Mouse (Mus musculus): ENCODE data around the gene C1galt1c1.

C1galt1c1 gene

DNA sequence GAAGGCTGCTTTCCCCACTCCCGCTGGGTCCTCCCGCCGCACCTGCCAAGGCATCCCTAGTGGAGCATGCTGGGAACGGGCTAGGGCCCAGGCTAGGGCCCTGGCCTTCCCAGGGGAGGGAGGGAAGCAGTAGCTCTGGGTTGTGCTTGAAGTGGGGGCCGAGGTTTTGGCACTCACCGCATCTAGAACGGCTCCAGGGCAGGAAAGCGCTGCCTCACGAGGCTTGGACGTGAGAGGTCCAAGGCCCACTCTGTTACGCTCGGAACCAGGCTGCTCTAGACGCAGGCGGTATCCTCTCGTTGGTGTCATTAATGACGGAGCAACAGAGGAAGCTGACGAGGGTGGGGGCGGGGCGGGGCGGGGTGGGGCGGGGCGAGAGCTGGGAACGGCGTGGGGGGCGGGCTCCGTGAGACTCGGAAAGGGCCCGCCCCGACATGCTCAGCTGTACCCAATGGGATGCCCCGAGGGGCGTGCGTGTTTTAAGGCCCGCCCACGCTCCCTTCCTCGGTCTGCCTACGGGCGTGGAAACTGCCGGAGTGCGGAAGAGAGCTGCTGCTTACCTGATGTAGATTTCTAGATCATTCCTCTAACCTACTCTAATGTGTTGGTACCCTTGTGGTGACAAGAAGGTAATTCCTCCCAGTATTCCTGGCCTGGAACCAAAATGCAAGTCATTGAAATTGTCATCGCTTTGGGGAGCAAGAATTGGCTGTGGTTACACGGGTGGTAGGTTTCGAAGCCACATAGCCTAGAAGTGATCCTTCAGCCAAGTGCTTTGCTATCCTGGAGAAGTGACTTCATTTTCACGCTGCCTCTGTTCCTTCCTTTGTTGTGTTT, at the start of gene C1galt1c1:
TSS of gene C1galt1c1 (minus strand) at position 287 of the 837 bp plus-strand sequence.
- DNase-seq (ENCODE audit: low read depth, low spot score): peak; percentile 67

DNA sequence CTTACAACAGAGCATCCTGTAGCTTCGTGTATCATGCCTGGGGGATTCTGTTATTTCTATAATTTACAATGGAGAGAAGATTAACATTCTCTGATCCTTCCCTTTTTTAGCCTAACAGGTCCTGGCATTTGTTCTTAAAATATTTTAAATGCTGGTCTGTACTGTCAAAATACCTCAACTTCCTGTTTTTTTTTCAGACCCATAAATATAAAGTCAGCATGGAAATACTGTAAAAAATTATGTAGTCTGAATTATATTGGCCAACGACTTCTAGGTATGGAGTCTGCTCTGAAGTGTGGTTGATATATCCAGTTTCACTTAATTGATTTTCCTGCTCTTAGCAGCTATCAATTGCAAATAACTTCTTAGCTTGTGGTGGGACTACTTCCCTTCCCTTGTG, 47.1 kb upstream of the C1galt1c1 start:
- no peak for DNase-seq (ENCODE audit: low read depth, low spot score)

DNA sequence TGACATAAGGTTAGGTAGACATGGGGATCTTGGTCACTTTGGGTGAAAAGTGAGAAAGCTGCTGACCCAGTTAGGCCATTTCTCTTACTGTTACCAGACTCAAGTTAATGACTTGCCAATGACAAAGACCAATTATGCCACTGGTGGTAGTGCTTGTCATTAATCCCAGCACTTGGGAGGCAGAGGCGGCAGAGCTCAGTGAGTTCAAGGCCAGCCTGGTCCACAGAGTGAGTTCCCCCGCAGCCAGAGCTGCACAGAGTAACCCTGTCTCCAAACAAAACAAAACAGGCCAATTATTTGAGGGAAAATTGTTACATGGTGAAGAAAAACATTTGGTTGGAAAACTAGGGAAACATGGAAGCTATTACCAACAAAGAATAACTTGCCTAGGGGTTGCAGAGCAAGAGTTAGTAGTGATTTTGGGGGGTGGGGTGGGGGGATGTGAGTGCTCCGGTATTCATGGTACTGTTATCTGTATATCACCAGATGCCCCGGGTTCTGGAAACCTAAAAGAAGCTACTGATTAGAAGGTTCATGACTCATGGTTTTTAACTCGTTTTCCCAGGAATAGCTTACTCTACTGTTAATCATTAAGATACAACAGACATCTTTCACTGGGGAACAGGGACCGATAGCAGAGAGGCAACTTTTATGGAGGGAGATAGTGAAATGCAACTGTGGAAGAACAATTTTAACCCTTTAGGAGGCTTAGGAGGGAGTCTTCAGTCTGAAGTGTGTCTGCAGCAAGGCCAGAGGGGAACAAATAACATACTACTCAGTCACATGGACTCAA, 34.4 kb upstream of the C1galt1c1 start:
- DNase-seq (ENCODE audit: low read depth, low spot score): no peak

- DNase-seq (ENCODE audit: low read depth, low spot score): no peak
Observed at GRCm38 (mm10) chrX:38656206-38656883, 21.5 kb upstream of the C1galt1c1 start.

DNA sequence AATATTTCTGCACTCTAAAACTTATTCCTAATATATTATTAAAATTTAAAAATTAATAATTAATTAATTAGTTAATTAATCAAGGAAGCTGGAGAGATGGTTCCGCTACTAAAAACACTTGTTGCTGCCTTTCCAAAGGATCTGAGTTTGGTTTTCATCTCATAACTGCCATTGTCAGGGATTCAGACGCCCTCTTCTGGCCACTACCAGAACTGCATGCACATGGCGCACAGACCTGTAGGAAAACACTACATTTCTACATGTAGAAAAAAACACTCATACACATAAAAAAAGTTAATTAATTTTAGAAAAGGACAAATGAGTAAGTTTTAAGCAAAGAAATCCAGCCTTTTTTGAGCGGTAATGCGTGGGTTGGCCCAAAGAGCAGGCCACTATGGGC, 19.8 kb upstream of the C1galt1c1 start:
- DNase-seq (ENCODE audit: low read depth, low spot score): no peak

- no peak for DNase-seq (ENCODE audit: low read depth, low spot score)
Observed at GRCm38 (mm10) chrX:38653181-38653580, 18.3 kb upstream of the C1galt1c1 start.

DNA sequence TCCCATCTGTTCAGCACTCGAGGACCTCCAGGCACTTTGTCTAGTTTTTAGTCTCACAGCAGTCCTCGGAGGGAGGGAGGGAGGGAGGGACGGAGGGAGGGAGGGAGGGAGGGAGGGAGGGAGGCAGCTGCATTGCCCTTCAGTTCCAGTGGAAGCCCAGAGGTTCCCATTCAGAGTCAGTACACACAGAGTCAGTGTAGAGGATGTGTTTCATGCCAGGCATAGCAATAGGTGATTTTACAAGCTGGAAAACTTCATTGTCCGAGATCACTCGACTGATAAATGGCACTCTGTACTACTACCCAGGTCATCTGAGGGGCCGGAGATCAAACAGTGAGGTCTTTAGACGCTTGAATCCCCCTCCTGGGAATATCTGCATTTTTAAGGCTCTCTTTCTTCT, 16.3 kb upstream of the C1galt1c1 start:
- no peak for DNase-seq (ENCODE audit: low read depth, low spot score)

- no peak for DNase-seq (ENCODE audit: low read depth, low spot score)
Observed at GRCm38 (mm10) chrX:38650404-38651039, 15.6 kb upstream of the C1galt1c1 start.

DNA sequence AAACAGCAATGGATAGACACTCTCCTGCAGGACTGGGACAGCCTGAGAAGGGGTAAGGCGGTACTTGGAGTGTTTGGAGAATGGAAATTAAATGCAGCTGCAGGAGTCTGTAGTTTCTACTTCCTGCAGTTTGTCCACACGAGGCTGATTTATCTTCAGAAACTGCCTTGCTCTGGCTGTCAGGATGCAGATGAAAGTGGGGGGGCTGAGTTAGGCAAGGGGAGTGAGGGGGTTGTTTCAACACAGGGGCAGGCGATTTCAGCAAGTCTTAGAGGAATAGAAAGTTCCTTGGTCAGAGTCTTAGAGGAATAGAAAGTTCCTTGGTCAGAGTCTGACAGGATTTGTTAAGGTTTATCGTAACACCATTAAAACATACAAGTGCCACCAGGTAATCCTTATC, 7.3 kb upstream of the C1galt1c1 start:
- no peak for DNase-seq (ENCODE audit: low read depth, low spot score)

DNA sequence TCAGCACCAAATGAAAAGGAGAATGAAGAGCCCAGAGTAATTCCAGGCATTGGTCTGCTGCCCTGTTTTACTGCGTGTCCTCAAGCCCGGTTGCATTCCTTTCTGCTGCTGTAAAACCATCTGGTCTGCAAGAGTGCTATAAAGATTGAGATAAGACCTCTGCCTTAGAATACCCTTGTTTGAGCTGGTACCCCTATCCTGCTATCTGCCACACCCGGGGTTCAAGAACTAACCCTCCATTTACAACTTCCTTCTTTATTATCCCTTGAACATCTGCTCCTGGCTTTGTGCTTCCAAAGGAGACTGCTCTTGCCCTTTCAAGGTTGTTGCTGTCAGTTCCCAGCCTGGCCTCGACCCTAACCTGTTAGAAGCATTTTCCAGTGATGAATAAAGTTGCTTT, 6.5 kb upstream of the C1galt1c1 start:
- no peak for DNase-seq (ENCODE audit: low read depth, low spot score)

GRCm38 (mm10) chrX:38635638-38635931, 698 bp upstream of the C1galt1c1 start:
- no peak for DNase-seq (ENCODE audit: low read depth, low spot score)

DNA sequence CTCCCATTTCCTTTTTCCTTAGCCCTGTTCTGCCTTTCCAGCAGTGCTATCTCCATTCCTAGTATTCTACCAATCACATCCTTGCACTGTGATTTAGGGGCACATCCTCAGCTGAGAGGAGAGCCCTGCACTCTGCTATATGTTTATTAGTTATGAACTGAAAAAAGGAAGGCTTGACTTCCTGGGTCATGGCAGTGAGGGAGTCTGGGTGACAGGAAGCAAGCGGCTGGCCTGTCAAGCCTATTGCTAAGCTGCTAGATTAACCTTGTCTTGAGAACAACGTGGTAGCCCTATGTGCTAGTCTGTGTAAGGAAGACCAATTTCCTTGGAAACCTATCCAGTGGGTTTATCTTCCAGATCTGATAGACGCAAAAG, 33.9 kb downstream of the C1galt1c1 start:
- DNase-seq (ENCODE audit: low read depth, low spot score): peak; percentile 25

DNA sequence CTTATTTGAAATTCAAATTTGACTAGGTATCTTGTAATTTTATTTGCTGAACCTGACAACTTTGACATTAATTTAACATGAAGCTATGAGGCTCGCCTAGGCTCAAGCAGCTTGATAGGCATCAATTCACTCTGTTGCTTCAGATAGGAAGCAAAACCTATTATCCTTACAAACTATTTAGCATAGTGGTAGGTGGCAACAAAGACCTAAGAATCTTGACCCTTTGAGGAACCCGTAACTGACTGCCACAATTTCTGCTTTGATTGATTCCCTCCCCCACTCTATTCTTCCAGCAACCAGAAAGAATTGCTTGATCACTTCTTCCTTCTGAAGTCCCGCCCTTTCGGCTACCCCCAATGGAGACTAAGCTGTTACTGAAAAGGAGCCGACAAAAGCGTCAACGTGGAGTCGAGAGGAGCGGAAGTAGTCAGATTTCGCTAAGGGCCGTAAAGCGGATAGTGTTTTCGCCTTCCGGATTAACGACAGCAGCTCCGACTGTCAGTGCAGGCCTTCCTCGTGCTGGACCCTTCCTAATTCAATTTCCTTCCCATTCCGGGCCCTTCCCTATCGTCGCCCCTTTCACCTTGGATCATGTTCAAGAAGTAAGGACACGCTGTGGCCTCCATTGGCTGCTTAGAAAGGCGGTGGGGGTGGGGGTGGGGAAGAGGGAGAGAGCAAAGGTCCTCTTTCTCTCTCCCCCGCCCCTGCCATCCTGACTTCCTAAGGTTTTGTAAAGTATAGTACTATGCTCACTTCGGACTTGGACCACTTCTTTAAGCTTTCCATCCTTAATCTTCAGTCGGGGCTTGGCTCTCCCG, 34.5 kb downstream of the C1galt1c1 start, which contains the start of gene Mcts1:
TSS of gene Mcts1 (plus strand) at position 402 of the 818 bp plus-strand sequence.
- DNase-seq (ENCODE audit: low read depth, low spot score): peak; percentile 57

DNA sequence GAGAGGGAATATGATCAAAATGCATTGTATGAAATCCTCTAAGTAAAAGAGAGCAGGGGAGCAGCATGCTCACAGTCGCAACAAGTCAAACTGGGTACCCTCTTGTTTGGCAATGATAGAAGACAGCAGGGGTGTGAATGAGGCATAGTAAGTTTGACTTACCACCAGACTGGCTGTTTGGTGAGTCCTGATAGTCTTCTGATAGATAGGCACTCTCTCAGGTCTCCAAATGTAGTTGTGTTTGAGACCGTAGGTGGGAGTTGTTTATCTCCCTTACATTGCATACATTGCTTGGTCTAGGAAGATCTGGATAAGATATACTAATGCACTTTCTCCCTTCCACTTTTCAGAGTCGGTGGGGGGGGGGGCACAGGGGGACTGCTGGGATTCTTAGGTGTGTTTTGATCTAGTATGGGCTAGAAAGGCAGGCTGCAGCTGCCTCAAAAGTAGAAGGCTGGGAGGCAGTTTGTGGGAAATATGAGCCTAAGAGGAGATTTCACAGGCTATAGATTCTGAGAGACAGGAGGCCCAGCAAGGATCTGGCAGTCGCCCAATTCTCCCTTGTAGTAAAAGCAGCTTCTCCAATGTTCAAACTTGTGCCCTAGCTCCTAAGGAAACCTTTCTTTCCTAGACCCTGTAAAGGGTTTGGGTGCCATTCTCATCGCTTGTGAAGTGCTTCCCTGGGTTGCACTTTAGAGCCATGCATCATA, 41.6 kb downstream of the C1galt1c1 start:
- no peak for DNase-seq (ENCODE audit: low read depth, low spot score)

DNA sequence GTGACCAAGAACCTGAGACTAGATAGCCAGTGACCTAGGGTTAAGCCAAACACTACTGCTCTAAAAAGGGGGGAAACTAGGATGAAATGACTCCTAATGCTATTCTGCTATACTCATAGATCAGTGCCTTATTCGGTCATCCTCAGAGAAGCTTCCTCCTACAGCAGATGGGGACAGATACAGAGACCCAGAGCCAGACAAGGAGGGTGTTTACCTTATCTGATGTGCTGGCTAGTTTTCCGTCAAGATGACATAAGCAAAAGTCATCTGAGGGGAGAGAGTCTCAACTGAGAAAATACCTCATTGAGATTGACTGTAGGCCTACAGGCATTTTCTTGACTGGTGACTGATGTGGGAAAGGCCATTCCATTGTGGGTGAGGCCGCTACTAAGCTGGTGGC, 43.1 kb downstream of the C1galt1c1 start:
- no peak for DNase-seq (ENCODE audit: low read depth, low spot score)

DNA sequence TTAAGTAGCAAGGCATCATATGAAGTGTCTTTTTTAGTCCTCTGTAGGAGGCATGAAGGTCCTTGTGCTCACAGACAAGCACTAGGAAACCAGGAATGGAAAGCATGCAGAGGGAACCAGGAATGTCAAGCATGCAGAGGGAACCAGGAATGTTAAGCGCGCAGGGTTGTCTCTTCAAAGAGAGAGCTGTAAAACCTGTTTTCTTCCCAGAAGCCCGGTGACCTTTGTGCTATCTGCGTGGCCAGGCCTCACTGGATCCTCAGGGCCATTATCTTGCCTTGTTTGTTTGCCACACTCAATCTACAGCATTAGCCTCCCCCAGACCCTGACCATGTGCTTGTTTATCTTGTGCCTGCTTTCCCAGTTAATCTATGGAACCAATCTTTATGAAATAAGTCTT, 45.1 kb downstream of the C1galt1c1 start:
- no peak for DNase-seq (ENCODE audit: low read depth, low spot score)

DNA sequence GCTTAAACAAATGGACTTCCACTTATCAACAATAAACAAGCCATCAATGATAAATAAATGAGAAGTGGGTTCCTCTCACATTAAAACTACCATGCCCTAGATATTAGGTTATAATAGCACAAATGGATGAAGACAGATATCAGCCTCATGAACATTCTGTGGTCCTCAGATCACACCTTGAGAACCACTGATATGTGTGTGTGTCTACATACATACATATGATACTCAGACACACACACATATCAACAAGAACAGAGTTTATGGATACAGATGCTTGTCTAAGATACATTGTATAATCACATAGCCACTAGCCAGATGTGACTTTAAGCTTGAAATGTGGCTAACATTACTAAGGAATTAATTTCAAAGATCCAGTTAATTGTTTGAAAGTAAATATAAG, 51.6 kb downstream of the C1galt1c1 start:
- DNase-seq (ENCODE audit: low read depth, low spot score): no peak

- no peak for DNase-seq (ENCODE audit: low read depth, low spot score)
Observed at GRCm38 (mm10) chrX:38581140-38581539, 53.7 kb downstream of the C1galt1c1 start.
